Mouse (Mus musculus) CH12.LX (cell line): Measurements from ENCODE around the gene Rem1. TPM values are rescaled to one million over a fixed set of nuclear protein-coding genes. Genes with fewer than 3 reads are reported as not detected.

Experiments used
- DNase-seq: peaks from one replicate; pipeline ENCODE4 v3.0.0-alpha.2; 2013; ENCODE audit errors: extremely low read depth
- H3K27ac ChIP-seq: 2 replicates; pipeline ENCODE4 v1.5.1; 2012; ENCODE audit warnings: low read depth, mild to moderate bottlenecking, control low read depth, moderate library complexity; ENCODE audit not compliant: insufficient read depth
- H3K27me3 ChIP-seq: replicated peaks from 2 replicates; pipeline ENCODE3; 2012; ENCODE audit warnings: inconsistent platforms
- H3K36me3 ChIP-seq, 2 experiments: replicated peaks in 1 of 2; 2 replicates each; pipeline versions ENCODE3 to v1.6.1; 2012; ENCODE audit warnings: inconsistent platforms in 1 of 2, low read length in 1 of 2, mild to moderate bottlenecking in 1 of 2, mixed read lengths in 1 of 2, moderate library complexity in 1 of 2; ENCODE audit not compliant: control insufficient read depth in 1 of 2, insufficient read depth in 1 of 2
- H3K4me1 ChIP-seq, 2 experiments: 2 replicates each; pipeline ENCODE4 v1.6.1; 2012; ENCODE audit warnings: inconsistent platforms in 1 of 2, moderate library complexity in 1 of 2; ENCODE audit not compliant: insufficient read depth in 2 of 2, control insufficient read depth in 1 of 2
- H3K4me2 ChIP-seq: 2 replicates; pipeline ENCODE4 v1.6.1; 2012; ENCODE audit warnings: low read depth, mild to moderate bottlenecking, control low read depth; ENCODE audit not compliant: poor library complexity, insufficient read depth, severe bottlenecking
- H3K4me3 ChIP-seq, 3 experiments: fragments of 150-350 bp in 1 of 3; sonication (generic) in 1 of 3; replicated peaks in 1 of 3; 2 replicates each; pipeline versions ENCODE3 to v1.5.1; 2011 to 2012; ENCODE audit warnings: low read depth in 2 of 3, low read length in 2 of 3, mild to moderate bottlenecking in 2 of 3, moderate library complexity in 2 of 3, control low read depth in 1 of 3, improper control_type of control experiment in 1 of 3, inconsistent platforms in 1 of 3, mixed read lengths in 1 of 3; ENCODE audit not compliant: poor library complexity in 1 of 3
- H3K79me2 ChIP-seq: replicated peaks from 2 replicates; pipeline ENCODE4 v1.6.1; 2012; ENCODE audit warnings: mild to moderate bottlenecking, moderate library complexity; ENCODE audit not compliant: control insufficient read depth, poor library complexity, insufficient read depth, severe bottlenecking; ENCODE audit errors: extremely low read depth
- H3K9ac ChIP-seq: 2 replicates; pipeline ENCODE4 v1.6.1; 2012; ENCODE audit warnings: low read depth, mild to moderate bottlenecking, control low read depth, moderate library complexity; ENCODE audit not compliant: insufficient read depth
- H3K9me3 ChIP-seq: replicated peaks from 2 replicates; pipeline ENCODE3; 2012; ENCODE audit warnings: low read length, inconsistent platforms, mixed read lengths
- BHLHE40 ChIP-seq: IDR thresholded peaks from 2 replicates; pipeline ENCODE4 v1.6.1; 2011; ENCODE audit warnings: mild to moderate bottlenecking, low read depth, low read length, improper control_type of control experiment
- CHD1 ChIP-seq: IDR thresholded peaks from 2 replicates; pipeline ENCODE4 v1.6.1; 2012; ENCODE audit warnings: low read depth, low read length, improper control_type of control experiment, inconsistent platforms
- CTCF ChIP-seq, 2 experiments: IDR thresholded peaks in 1 of 2; conservative IDR thresholded peaks in 1 of 2; 2 replicates each; pipeline ENCODE4 v1.5.1; 2011 to 2012; ENCODE audit warnings: low read depth in 2 of 2, low read length in 2 of 2, improper control_type of control experiment in 1 of 2, inconsistent platforms in 1 of 2, mild to moderate bottlenecking in 1 of 2, moderate library complexity in 1 of 2
- E2F4 ChIP-seq: IDR thresholded peaks from 2 replicates; pipeline ENCODE4 v1.6.1; 2011; ENCODE audit warnings: low read depth, low read length, improper control_type of control experiment; ENCODE audit not compliant: insufficient replicate concordance
- GABPA ChIP-seq: IDR thresholded peaks from 2 replicates; pipeline ENCODE4 v1.6.1; 2012; ENCODE audit warnings: low read depth, low read length, improper control_type of control experiment, inconsistent platforms; ENCODE audit not compliant: insufficient replicate concordance
- HCFC1 ChIP-seq: IDR thresholded peaks from 2 replicates; pipeline ENCODE4 v1.6.1; 2012; ENCODE audit warnings: low read depth, mild to moderate bottlenecking, inconsistent platforms, low read length, improper control_type of control experiment
- IRF4 ChIP-seq: IDR thresholded peaks from 2 replicates; pipeline ENCODE4 v1.6.1; 2014; ENCODE audit warnings: low read depth, mild to moderate bottlenecking, inconsistent platforms, low read length, improper control_type of control experiment
- JUN ChIP-seq: IDR thresholded peaks from 2 replicates; pipeline ENCODE4 v1.6.1; 2011; ENCODE audit warnings: low read depth, mild to moderate bottlenecking, low read length, improper control_type of control experiment, moderate library complexity; ENCODE audit not compliant: insufficient read depth
- KAT2A ChIP-seq: IDR thresholded peaks from 2 replicates; pipeline ENCODE4 v1.6.1; 2012; ENCODE audit warnings: low read length, improper control_type of control experiment, inconsistent platforms; ENCODE audit not compliant: insufficient replicate concordance
- MAFK ChIP-seq: IDR thresholded peaks from 2 replicates; pipeline ENCODE4 v1.6.1; 2011; ENCODE audit warnings: low read length, improper control_type of control experiment; ENCODE audit not compliant: insufficient replicate concordance
- MAX ChIP-seq: IDR thresholded peaks from 2 replicates; pipeline ENCODE4 v1.6.1; 2011; ENCODE audit warnings: low read length, improper control_type of control experiment
- MAZ ChIP-seq: IDR thresholded peaks from 2 replicates; pipeline ENCODE4 v1.6.1; 2012; ENCODE audit warnings: low read depth, mild to moderate bottlenecking, inconsistent platforms, low read length, improper control_type of control experiment, moderate library complexity
- MEF2A ChIP-seq: IDR thresholded peaks from 2 replicates; pipeline ENCODE4 v1.6.1; 2014; ENCODE audit warnings: low read depth, mild to moderate bottlenecking, inconsistent platforms, low read length, improper control_type of control experiment, borderline replicate concordance
- MYC ChIP-seq: IDR thresholded peaks from 2 replicates; pipeline ENCODE4 v1.6.1; 2011; ENCODE audit warnings: low read depth, mild to moderate bottlenecking, improper control_type of control experiment, low read length
- NELFE ChIP-seq: IDR thresholded peaks from 2 replicates; pipeline ENCODE4 v1.6.1; 2011; ENCODE audit warnings: low read depth, low read length, improper control_type of control experiment
- NRF1 ChIP-seq: IDR thresholded peaks from 2 replicates; pipeline ENCODE4 v1.6.1; 2014; ENCODE audit warnings: low read depth, mild to moderate bottlenecking, inconsistent platforms, low read length, improper control_type of control experiment, moderate library complexity
- POLR2A ChIP-seq: IDR thresholded peaks from 2 replicates; pipeline ENCODE4 v1.6.1; 2011; ENCODE audit warnings: low read depth, mild to moderate bottlenecking, improper control_type of control experiment, low read length
- POLR2AphosphoS2 ChIP-seq: IDR thresholded peaks from 2 replicates; pipeline ENCODE4 v1.6.1; 2011; ENCODE audit warnings: low read depth, low read length, improper control_type of control experiment
- RAD21 ChIP-seq: IDR thresholded peaks from 2 replicates; pipeline ENCODE4 v1.6.1; 2011; ENCODE audit warnings: low read depth, mild to moderate bottlenecking, low read length, improper control_type of control experiment, moderate library complexity
- SIN3A ChIP-seq: IDR thresholded peaks from 2 replicates; pipeline ENCODE4 v1.6.1; 2012; ENCODE audit warnings: low read length, improper control_type of control experiment, inconsistent platforms
- SMC3 ChIP-seq: IDR thresholded peaks from 2 replicates; pipeline ENCODE4 v1.6.1; 2011; ENCODE audit warnings: low read depth, low read length, improper control_type of control experiment
- TBP ChIP-seq: conservative IDR thresholded peaks from 2 replicates; pipeline ENCODE4 v1.6.1; 2011; ENCODE audit warnings: low read depth, low read length, improper control_type of control experiment
- USF1 ChIP-seq: IDR thresholded peaks from 2 replicates; pipeline ENCODE4 v1.6.1; 2014; ENCODE audit warnings: low read depth, mild to moderate bottlenecking, inconsistent platforms, low read length, improper control_type of control experiment
- ZC3H11A ChIP-seq: IDR thresholded peaks from 2 replicates; pipeline ENCODE4 v1.6.1; 2012; ENCODE audit warnings: low read depth, mild to moderate bottlenecking, inconsistent platforms, low read length, improper control_type of control experiment
- ZKSCAN1 ChIP-seq: IDR thresholded peaks from 2 replicates; pipeline ENCODE4 v1.6.1; 2012; ENCODE audit warnings: low read depth, inconsistent platforms, low read length, improper control_type of control experiment, borderline replicate concordance
- ZMIZ1 ChIP-seq: IDR thresholded peaks from 2 replicates; pipeline ENCODE4 v1.6.1; 2012; ENCODE audit warnings: low read depth, mild to moderate bottlenecking, inconsistent platforms, low read length, improper control_type of control experiment
- dilution Hi-C: fragments of 300-500 bp; cut with MboI; formaldehyde crosslinking; loops from 2 replicates; pipeline ENCODE4 v1.14.3; 2020; ENCODE audit warnings: low sequenced_read_pairs; ENCODE audit not compliant: extremely low pct_unique_long_range_greater_than_20kb, extremely low pct_ligation_motif_present
- in situ Hi-C: fragments of 300-500 bp; cut with MboI; formaldehyde crosslinking; loops from 3 replicates; pipeline ENCODE4 v1.14.3; 2019; ENCODE audit warnings: low sequenced_read_pairs, low pct_ligation_motif_present, low pct_unique_long_range_greater_than_20kb, mixed read lengths
- polyA plus RNA-seq: library from polyadenylated mRNA; unstranded; fragments of >175 nt; gene quantifications from 2 replicates; pipeline ENCODE4 v1.2.1, GENCODE M21; 2012; ENCODE audit warnings: low read depth; ENCODE audit not compliant: insufficient read length
- total RNA-seq, 2 experiments: library from RNA; depleted of rRNA; stranded (reverse); fragments of 300-350 nt in 1 of 2; fragments of >200 nt in 1 of 2; gene quantifications; 2 replicates each; pipeline ENCODE4 v1.2.3; 2012 to 2014

The Rem1 gene
- total and polyA plus RNA-seq, 3 experiments, result 0.55 to 0.82 (median 0.80) TPM

GRCm38 (mm10) chr2:152633334-152633733 is 6.6 kb downstream of the Rem1 start:
- no peak for DNase-seq
- no peak overlapping the region for H3K27ac ChIP-seq
- dilution Hi-C loops, result no loop called here
- H3K9me3 ChIP-seq, result no peaks in the 10 kb centered on the region
- no peak overlapping the region for H3K4me2 ChIP-seq
- no peaks in the 10 kb centered on the region for H3K27me3 ChIP-seq
- TF ChIP-seq CHD1 (no peak), ZMIZ1 (no peak), KAT2A (no peak), BHLHE40 (no peak), MAZ (no peak), MAFK (no peak), NRF1 (no peak), MAX (no peak), ZC3H11A (no peak), TBP (no peak), SIN3A (no peak), HCFC1 (no peak), POLR2A (no peak), ZKSCAN1 (no peak), CTCF (conservative IDR thresholded peaks at IDR 0.05 in 1 of 2, IDR thresholded peaks at IDR 0.05 in 1 of 2; ENCODE audit: low read depth in 2 of 2, low read length in 2 of 2) (no peak)
- in situ Hi-C loops, result no loop called here
- no peak overlapping the region for H3K9ac ChIP-seq
- peaks cover 21 to 58% of the 10 kb centered on the region in 2 experiments for H3K4me1 ChIP-seq
- H3K79me2 ChIP-seq, result no peaks in the 10 kb centered on the region
- peak overlapping the region in 2 of 3 experiments; percentile 29 to 34 for H3K4me3 ChIP-seq
- peaks cover 0 to 3% of the 10 kb centered on the region in 2 experiments for H3K36me3 ChIP-seq

DNA sequence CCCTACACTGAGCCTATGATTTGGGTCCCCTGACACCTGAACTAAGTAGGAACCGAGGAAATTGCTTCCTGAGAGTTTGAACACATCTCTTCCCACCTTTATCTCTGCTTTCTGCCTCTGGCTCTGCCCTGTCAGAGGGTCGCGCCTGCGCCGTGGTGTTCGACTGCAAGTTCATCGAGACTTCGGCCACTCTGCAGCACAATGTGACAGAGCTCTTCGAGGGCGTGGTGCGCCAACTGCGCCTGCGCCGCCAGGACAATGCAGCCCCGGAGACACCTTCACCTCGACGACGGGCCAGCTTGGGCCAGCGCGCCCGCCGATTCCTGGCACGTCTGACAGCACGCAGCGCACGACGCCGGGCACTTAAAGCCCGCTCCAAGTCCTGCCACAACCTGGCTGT is 7.6 kb downstream of the Rem1 start:
- Histone ChIP-seq H3K9ac (no peak overlapping the region), H3K4me1 (peaks cover 26 to 68% of the 10 kb centered on the region in 2 experiments), H3K9me3 (no peaks in the 10 kb centered on the region), H3K27me3 (no peaks in the 10 kb centered on the region), H3K4me2 (no peak overlapping the region), H3K36me3 (peaks cover 0 to 3% of the 10 kb centered on the region in 2 experiments), H3K27ac (no peak overlapping the region), H3K4me3 (no peak overlapping the region), H3K79me2 (no peaks in the 10 kb centered on the region)
- no peak for DNase-seq
- in situ Hi-C loops (no loop called here), dilution Hi-C loops (no loop called here)
- TF ChIP-seq HCFC1 (no peak), NELFE (no peak), POLR2A (no peak), E2F4 (no peak), GABPA (no peak), SMC3 (no peak), KAT2A (no peak), CHD1 (no peak), IRF4 (no peak), MEF2A (no peak), USF1 (no peak), POLR2AphosphoS2 (no peak), RAD21 (no peak), JUN (no peak), CTCF (conservative IDR thresholded peaks at IDR 0.05 in 1 of 2, IDR thresholded peaks at IDR 0.05 in 1 of 2; ENCODE audit: low read depth in 2 of 2, low read length in 2 of 2) (no peak), MYC (no peak)
